Mouse (Mus musculus) lung, postnatal 0 days (tissue): ENCODE results near the gene Slc44a1. TPM values are rescaled to one million over a fixed set of nuclear protein-coding genes. Genes with fewer than 3 reads are reported as not detected.

Experiments
- ATAC-seq: fragments of 200-750 bp; cut with Nextera tagmentation; 2 replicates; pipeline ENCODE4 v1.8.0; 2017; ENCODE audit warnings: moderate library complexity
- DNase-seq: peaks from one replicate; pipeline ENCODE4 v3.0.0-alpha.2; 2016; ENCODE audit warnings: low spot score
- H3K27ac ChIP-seq: fragments of 300-500 bp; sonication (generic); 2 replicates; pipeline ENCODE4 v1.5.1; 2014; ENCODE audit warnings: antibody characterized with exemption, mild to moderate bottlenecking, low read length, mixed read lengths
- H3K27me3 ChIP-seq: fragments of 300-500 bp; sonication (generic); replicated peaks from 2 replicates; pipeline ENCODE4 v1.6.1; 2014; ENCODE audit warnings: low read length, mixed read lengths; ENCODE audit not compliant: insufficient read depth
- H3K36me3 ChIP-seq: fragments of 300-500 bp; sonication (generic); 2 replicates; pipeline ENCODE4 v1.6.1; 2014; ENCODE audit warnings: low read length, mixed read lengths; ENCODE audit not compliant: insufficient read depth
- H3K4me1 ChIP-seq: fragments of 300-500 bp; sonication (generic); 2 replicates; pipeline ENCODE4 v1.6.1; 2014; ENCODE audit warnings: antibody characterized with exemption, low read depth, low read length, mixed read lengths; ENCODE audit not compliant: insufficient read depth
- H3K4me2 ChIP-seq: fragments of 300-500 bp; sonication (generic); replicated peaks from 2 replicates; pipeline ENCODE4 v1.6.1; 2014; ENCODE audit warnings: low read depth, mild to moderate bottlenecking, low read length, moderate library complexity, mixed read lengths
- H3K4me3 ChIP-seq: fragments of 300-500 bp; sonication (generic); 2 replicates; pipeline ENCODE4 v1.5.1; 2014; ENCODE audit warnings: low read depth, low read length
- H3K9ac ChIP-seq: fragments of 300-500 bp; sonication (generic); replicated peaks from 2 replicates; pipeline ENCODE4 v1.6.1; 2014; ENCODE audit warnings: low read depth, mild to moderate bottlenecking
- H3K9me3 ChIP-seq: fragments of 300-500 bp; sonication (generic); 2 replicates; pipeline ENCODE4 v1.6.1; 2016; ENCODE audit warnings: low read length, mixed read lengths
- CTCF ChIP-seq: IDR thresholded peaks from 2 replicates; pipeline ENCODE4 v1.5.1; 2016; ENCODE audit warnings: antibody characterized with exemption, mild to moderate bottlenecking
- EP300 ChIP-seq: IDR thresholded peaks from 2 replicates; pipeline ENCODE4 v1.6.1; 2016; ENCODE audit warnings: antibody characterized with exemption, mild to moderate bottlenecking, control low read depth
- WGBS: fragments of 180-500 bp; shearing (Covaris S2); extraction: QIAGEN DNeasy Blood & Tissue Kit; methylation state at CpG from one replicate; pipeline ENCODE4 v1.1.7; 2014; 5-methylcytosine and 5-hydroxymethylcytosine counted together
- polyA plus RNA-seq: library from polyadenylated mRNA; unstranded; fragments of >200 nt; fragmentation: Nextera tagmentation; extraction: Ambion mirVana; gene quantifications from 2 replicates; pipeline ENCODE4 v1.2.1, GENCODE M21; 2015

The Slc44a1 gene
- polyA plus RNA-seq, 1 experiment from 2014 or later, result 30.4 TPM

DNA sequence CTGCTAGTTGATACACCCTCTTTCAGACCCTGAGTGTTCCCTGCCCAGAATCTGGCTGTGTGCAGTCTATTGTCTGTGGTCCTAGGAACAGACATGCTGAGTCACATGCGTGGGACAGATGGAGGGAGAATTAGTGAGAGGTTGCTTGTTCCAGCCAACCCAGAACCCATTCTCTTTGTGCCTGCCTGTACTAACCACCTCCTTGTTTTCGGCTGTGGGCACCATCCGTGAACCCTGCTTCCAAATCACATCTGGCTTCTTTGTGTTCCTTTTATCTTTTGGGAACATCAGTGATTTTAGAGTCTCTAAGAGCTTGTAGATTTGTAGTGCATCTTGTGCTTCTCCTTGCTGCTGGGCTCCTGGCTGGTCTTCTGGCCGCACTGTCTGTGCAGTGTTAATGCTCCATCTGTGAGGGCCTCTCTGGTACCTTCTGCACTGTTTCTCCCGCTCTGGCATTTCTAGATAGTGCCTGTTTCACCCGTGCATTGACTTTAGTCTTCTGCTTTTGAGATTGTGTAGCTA is 75.9 kb downstream of the Slc44a1 start:
- H3K4me1 ChIP-seq, result peaks cover 21% of the 10 kb centered on the region; the same call in 1 of the 2 replicates
- H3K9me3 ChIP-seq, result no peaks in the 10 kb centered on the region
- WGBS, result 58% methylated on average over 6 of the region's 6 CpGs
- H3K27ac ChIP-seq, result no peak overlapping the region
- ATAC-seq (0 out of 2 replicates have a peak, but pooled peaks have one; percentile 30), DNase-seq (no peak)
- no peaks in the 10 kb centered on the region for H3K27me3 ChIP-seq
- no peak overlapping the region for H3K4me3 ChIP-seq
- TF ChIP-seq EP300 (no peak), CTCF (no peak)
- H3K9ac ChIP-seq, result no peak overlapping the region
- H3K4me2 ChIP-seq, result no peak overlapping the region
- H3K36me3 ChIP-seq, result no peaks in the 10 kb centered on the region

DNA sequence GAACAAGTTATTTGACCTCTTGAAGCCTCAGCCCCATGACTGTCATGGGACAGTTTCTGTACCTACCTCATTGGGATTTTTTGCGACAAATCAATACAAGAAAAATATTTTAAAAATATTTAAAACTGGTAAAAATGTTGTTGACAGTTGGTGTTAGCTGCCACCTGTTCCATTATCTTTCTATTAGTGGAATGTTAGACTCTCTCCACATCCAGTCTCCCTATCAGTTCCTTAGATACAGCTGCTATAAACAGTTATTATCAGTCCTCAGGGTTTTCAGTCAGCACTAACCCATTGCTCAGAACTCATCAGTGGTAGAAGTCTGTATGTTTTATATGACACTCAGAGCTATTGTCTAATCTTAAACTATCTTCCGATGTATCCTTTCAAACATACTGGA is 79.2 kb downstream of the Slc44a1 start:
- Histone ChIP-seq H3K9ac (no peak overlapping the region), H3K27ac (no peak overlapping the region), H3K4me1 (no peaks in the 10 kb centered on the region; the same call in 1 of the 2 replicates), H3K4me2 (no peak overlapping the region), H3K9me3 (no peaks in the 10 kb centered on the region), H3K36me3 (no peaks in the 10 kb centered on the region), H3K27me3 (no peaks in the 10 kb centered on the region), H3K4me3 (no peak overlapping the region)
- DNase-seq (no peak), ATAC-seq (no peak)
- no peak for TF ChIP-seq CTCF
- TF ChIP-seq EP300, result no peak
- 92% methylated on average over 2 of the region's 2 CpGs for WGBS

DNA sequence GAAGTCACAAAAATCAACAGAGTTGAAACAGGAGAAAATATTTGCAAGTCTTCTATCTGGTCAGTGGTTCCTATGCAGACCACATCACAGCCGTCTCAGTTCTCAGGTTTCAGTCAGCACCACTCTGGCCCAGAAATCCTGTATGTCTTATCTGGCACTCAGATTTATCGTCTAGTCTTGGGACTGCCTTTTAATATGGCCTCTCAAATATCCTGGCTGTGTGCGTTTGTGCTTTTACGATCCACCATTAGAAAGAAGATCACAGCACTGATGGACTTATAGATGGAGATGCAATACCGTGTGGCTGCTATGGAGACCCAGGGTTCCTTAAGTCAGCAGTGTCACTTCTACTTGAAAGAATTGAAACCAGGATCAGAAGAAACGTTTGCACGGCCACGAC is 80.8 kb downstream of the Slc44a1 start:
- no peaks in the 10 kb centered on the region for H3K27me3 ChIP-seq
- 80% methylated on average over 8 of the region's 8 CpGs for WGBS
- ATAC-seq, result no peak
- no peak overlapping the region for H3K27ac ChIP-seq
- no peak overlapping the region for H3K4me2 ChIP-seq
- H3K9me3 ChIP-seq, result no peaks in the 10 kb centered on the region
- H3K36me3 ChIP-seq, result no peaks in the 10 kb centered on the region
- no peak overlapping the region for H3K4me3 ChIP-seq
- no peak for TF ChIP-seq EP300
- TF ChIP-seq CTCF, result no peak
- H3K4me1 ChIP-seq, result no peaks in the 10 kb centered on the region
- H3K9ac ChIP-seq, result no peak overlapping the region
- no peak for DNase-seq

DNA sequence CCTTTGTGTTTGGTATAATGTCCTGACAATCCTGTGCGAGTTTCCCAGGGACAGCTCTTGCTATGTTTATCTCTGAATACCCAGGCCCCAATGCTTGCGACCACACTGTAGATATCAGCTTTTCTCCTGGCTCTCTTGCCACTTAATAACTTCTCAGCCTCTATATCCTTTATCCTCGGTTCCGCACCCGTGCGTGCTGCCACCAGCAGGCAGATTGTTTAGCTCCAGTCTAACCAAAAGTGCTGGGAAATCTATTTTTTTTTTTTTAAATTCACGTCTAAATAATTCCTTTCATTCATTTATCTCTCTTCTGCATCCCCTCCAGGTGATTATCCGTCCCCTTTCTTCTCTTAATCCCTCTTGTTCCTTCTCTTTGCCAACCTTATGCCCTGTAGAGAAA is 82.4 kb downstream of the Slc44a1 start:
- no peak overlapping the region for H3K4me3 ChIP-seq
- H3K4me2 ChIP-seq, result no peak overlapping the region
- TF ChIP-seq EP300, result no peak
- no peak for TF ChIP-seq CTCF
- H3K27me3 ChIP-seq, result no peaks in the 10 kb centered on the region
- no peaks in the 10 kb centered on the region for H3K36me3 ChIP-seq
- H3K4me1 ChIP-seq, result no peaks in the 10 kb centered on the region
- no peak overlapping the region for H3K9ac ChIP-seq
- no peak for ATAC-seq
- WGBS, result 75% methylated on average over 8 of the region's 8 CpGs
- no peak for DNase-seq
- H3K9me3 ChIP-seq, result no peaks in the 10 kb centered on the region
- H3K27ac ChIP-seq, result no peak overlapping the region

DNA sequence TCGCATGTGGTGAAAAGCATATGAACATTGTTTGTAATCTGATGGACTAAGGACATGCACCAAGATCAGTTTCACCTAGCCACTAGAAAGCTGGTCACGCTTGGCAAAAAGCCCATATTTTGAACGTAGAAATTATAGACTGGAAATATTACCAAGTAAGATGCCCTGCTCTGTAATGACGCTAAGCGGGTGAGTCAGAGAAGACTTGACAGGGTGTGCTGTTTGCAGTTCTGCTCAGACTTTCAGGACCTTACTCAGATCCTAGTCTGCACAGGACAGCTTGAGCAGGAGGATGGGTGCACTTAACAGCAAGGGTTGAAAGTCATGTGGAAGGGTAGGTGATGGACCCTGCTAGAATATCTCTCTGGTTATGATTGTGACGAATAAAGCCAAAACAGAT is 85.3 kb downstream of the Slc44a1 start:
- H3K4me2 ChIP-seq, result no peak overlapping the region
- H3K9ac ChIP-seq, result no peak overlapping the region
- no peak overlapping the region for H3K27ac ChIP-seq
- H3K4me1 ChIP-seq, result no peaks in the 10 kb centered on the region
- no peak overlapping the region for H3K4me3 ChIP-seq
- WGBS, result 77% methylated on average over 6 of the region's 6 CpGs
- H3K36me3 ChIP-seq, result 0 out of 2 replicates have a peak, but pooled peaks cover 5% of the 10 kb centered on the region
- TF ChIP-seq CTCF, result no peak
- TF ChIP-seq EP300, result no peak
- ATAC-seq (no peak), DNase-seq (no peak)
- no peaks in the 10 kb centered on the region for H3K9me3 ChIP-seq
- no peaks in the 10 kb centered on the region for H3K27me3 ChIP-seq

DNA sequence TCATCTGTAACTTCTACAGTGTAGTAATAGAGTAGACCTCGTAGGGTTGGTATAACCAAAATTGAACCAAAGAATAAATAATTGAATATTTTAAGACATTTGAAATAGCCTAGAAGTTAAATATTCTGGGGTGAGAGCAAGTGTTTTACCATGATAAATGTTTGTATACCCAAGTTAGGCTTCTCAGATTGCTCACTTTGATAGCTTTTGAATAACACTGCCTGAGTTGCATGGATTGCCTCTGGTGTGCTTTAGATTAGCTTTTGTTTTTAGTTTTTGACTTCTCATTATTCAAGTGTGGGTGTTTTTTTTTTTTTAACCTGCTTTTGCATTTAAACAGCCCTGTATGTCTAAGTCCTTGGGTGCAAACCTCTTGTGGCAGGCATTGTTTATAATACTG is 85.8 kb downstream of the Slc44a1 start:
- WGBS, result 69% methylated on average over 1 of the region's 1 CpGs
- DNase-seq (no peak), ATAC-seq (no peak)
- no peak overlapping the region for H3K4me2 ChIP-seq
- H3K27ac ChIP-seq, result no peak overlapping the region
- H3K27me3 ChIP-seq, result no peaks in the 10 kb centered on the region
- no peaks in the 10 kb centered on the region for H3K9me3 ChIP-seq
- H3K9ac ChIP-seq, result no peak overlapping the region
- no peak overlapping the region for H3K4me3 ChIP-seq
- 0 out of 2 replicates have a peak, but pooled peaks cover 6% of the 10 kb centered on the region for H3K36me3 ChIP-seq
- TF ChIP-seq CTCF (no peak), EP300 (no peak)
- H3K4me1 ChIP-seq, result no peaks in the 10 kb centered on the region

DNA sequence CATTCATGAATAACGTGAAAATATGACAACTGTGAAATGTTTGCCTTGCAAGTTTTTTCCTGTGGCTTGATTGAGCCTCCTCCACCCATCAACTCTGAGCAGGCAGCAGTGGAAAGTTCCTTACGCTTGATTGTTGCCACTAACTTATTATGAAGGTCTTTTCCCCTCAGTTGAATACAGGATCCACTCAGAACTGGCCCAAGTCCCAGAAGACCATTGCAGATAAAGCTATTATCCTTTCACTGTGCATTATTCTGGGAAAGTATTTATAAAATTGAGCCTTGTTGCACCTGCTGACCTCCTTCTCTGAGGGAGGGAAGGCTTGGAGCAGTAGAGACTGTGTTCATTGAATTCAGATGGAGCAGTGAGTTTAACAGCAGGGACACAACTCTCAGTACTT is 86.2 kb downstream of the Slc44a1 start:
- ATAC-seq (no peak), DNase-seq (no peak)
- no peak overlapping the region for H3K9ac ChIP-seq
- H3K4me3 ChIP-seq, result no peak overlapping the region
- WGBS, result 41% methylated on average over 2 of the region's 2 CpGs
- H3K9me3 ChIP-seq, result no peaks in the 10 kb centered on the region
- no peak for TF ChIP-seq CTCF
- no peak for TF ChIP-seq EP300
- H3K27ac ChIP-seq, result no peak overlapping the region
- no peak overlapping the region for H3K4me2 ChIP-seq
- no peaks in the 10 kb centered on the region for H3K27me3 ChIP-seq
- H3K36me3 ChIP-seq, result 0 out of 2 replicates have a peak, but pooled peaks cover 6% of the 10 kb centered on the region
- H3K4me1 ChIP-seq, result no peaks in the 10 kb centered on the region
